Mouse (Mus musculus) lung, postnatal 0 days (tissue): ENCODE results near the gene Foxb1.

Source experiments
- CTCF ChIP-seq: IDR thresholded peaks from 2 replicates; pipeline ENCODE4 v1.5.1; 2016; ENCODE audit warnings: antibody characterized with exemption, mild to moderate bottlenecking
- EP300 ChIP-seq: IDR thresholded peaks from 2 replicates; pipeline ENCODE4 v1.6.1; 2016; ENCODE audit warnings: antibody characterized with exemption, mild to moderate bottlenecking, control low read depth

DNA sequence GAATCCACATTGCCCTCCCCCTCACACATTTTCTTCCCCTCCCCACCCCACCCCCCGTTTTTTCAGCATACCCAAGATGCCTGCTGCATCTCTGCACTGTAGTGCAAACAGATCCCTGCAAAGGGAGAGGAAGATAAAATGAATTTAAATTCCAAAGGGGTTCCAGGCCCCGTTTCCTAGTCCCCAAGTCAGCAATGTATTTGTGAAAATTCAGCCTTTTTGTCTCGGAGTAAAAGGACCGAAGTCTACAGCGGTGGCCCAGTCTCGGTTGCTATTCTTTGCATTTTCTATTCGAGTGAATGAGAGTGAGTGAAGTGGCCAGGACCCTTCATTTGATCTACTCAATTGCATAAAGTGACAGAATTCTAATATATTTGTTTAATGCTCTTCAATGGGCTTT, 6.4 kb downstream of the Foxb1 start:
- no peak for TF ChIP-seq CTCF
- TF ChIP-seq EP300, result no peak
